Mouse (Mus musculus) kidney, postnatal 10 days (tissue): ENCODE results near the gene Zfp618.

ENCODE experiments used
- DNase-seq: peaks from one replicate; pipeline ENCODE4 v3.0.0; 2021; ENCODE audit warnings: mixed read lengths

The Zfp618 gene

DNA sequence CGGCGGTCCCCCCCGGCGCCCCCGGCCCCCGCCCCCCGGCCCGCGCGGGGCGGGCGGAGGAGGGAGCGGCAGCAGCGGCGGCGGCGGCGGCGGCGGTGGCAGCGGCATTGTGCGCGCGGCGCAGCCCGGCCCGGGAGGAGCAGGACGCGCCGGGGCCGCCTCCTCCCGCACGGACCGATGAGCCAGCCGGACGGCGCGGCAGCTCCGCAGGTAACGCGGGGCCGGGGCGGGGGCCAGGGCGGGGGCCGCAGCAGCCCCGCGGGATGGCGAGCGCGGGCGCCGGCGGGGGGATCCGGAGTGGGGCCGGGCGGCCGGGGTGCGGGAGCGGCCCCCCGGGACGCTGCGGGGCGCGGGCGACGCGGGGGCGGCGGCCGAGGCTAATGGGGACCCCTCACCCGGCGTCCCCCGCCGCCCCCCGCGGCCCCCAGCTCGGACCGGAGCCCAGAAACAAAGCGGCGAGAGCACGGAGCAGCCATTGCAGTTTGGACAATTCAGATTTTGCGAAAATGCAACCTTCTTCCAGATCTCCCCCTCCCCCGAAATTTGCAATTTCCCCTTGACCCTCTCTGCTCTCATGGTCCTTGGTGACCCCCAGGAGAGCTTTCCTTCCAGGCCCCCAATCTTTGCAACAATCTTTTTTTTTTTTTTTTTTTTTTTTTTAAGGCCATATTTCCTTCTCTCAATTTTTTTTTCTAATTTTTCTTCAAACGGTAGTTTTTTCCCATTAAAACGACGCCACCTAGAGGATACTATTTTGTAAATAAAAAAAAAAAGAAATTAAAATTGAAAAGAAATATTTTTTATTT, at the start of gene Zfp618:
Gene Zfp618, plus strand, starts transcription at position 77 of the 806 bp plus-strand sequence.
- DNase-seq = peak; percentile 65

DNA sequence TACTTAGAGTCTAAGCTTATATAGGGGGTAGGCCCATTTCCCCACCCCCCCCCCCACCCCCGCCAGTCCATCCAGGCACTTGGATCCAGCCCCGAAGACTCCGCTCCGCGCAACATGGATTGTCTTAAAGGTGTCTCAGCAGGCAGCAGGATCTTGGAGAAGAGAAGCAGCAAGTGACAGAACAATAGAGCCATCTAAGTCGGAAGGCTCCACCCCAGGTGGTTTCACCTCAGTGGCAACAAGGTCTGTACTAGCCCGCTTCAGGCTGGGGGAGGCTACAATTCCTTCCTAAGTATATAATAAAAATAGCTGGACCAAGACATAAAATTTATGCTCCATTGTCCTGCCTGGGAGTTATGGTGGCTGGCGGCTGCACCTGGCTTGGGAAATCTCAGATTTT, 48.3 kb upstream of the Zfp618 start:
- DNase-seq = no peak

DNA sequence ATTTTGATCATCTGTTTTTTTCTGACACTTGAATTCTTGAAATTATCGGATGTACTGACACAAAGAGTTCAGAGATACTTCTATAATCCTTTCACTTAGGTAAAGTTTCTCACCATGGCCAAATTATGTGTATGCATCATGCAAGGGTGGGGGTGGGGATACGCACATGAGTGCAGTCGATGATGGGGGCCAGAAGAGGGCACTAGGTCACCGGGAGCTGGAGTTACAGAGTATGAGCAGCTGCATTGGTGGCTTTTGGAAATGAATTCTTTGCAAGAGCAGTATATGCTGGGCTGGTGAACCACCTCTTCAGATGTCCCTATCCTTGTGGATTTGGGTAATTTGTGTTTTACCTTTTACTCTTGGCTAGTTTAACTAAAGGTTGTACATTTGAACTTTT, 31.6 kb upstream of the Zfp618 start:
- DNase-seq = peak; percentile 29

DNA sequence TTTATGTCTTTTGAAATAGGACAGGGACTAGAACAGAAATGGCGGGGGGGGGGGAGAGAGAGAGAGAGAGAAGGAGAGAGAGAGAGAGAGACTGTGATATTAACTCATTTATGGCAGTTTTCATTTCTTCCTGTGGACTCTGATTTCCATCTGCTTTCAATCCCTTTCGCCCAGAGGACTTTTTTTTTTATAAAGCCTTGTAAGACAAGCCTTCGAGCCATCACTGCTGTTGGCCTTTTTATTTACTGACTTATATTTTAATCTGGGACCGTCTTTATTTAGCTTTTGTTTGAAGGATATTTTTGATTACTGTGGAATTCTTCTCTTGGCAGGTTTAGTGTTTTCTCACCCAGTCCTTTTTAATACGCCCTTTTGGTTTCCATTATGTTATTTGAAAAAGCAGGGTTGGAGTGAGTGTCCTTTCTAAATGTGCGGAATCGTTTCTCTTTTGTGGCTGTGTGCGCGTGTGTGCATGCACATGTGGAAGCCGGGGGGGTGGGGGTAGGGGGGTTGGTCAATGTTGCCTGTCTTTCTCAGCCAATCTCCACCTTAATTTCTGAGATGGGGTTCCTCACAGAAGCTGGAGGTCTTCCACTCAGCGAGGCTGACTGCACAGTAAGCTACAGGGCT, 29.7 kb upstream of the Zfp618 start:
- no peak for DNase-seq

DNA sequence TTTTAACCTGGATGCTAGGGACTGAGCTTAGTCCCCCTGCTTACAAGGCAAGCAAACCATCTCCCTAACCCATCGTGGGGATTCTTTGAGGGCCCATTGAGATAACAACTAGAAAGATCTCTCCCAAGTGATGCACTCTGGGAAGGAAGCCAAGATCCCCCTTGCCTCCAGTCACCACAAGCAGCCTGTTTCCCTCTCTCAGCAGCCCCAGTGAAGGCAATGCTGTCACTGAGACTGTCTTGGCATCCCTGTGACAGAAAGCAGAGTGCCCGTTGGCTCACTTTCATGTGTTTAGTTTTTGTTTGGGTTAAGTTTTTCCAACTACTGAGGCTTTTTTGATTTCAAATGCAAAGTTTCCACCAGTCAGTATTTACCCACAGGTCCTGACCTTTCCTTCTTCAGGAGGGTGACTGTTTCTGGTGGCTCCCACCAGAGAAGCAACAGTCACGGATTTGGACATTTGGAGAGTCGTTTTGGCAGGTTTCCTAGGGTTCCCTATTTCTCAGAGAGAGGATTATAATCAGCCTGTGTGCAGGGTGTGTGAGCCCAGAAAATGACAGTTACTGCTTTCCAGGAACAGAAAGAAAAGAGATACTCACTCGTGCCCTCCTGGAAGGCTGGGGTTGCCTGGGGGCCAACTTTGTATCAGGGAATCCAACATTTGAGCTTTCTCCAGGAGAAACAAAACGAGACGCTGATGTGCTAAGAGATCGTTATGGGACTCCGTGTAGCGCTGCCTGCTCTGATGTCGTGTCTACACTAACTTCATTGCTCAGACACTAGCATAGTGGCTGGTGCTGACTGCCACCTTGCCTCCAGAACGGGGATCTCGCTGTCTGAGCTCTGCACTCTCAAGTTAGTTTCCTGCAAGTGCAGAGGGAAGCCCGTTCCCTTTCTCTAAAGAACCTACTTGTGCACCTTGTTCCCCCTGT, 23.1 kb upstream of the Zfp618 start:
- DNase-seq = peak; percentile 37

DNA sequence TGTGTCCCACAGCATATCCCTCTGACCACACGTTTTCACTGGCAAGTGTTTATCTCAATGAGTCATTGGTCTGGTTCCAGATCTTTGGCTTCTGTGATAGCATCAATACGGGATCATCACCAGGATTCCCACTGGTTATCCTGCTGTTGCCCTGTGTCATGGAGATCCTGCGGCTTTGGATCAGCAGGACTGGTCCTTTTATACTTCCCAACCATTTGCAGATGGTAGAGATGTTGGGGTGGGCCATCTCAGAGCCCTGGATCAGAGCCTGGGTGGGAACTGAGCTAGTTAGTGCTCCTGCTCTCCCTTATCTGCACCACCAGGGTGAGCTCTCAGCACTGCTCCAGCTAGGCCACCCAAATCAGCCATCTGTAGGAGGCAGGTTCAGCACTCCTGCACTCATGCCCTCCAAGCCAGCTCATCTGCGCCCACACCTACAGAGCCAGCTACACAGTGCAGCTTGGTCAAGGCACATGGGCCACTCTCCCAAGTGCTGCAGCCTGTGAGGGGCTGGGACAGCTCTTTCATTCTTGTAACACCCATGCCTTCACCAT, 21.0 kb upstream of the Zfp618 start:
- peak; percentile 62 for DNase-seq

DNA sequence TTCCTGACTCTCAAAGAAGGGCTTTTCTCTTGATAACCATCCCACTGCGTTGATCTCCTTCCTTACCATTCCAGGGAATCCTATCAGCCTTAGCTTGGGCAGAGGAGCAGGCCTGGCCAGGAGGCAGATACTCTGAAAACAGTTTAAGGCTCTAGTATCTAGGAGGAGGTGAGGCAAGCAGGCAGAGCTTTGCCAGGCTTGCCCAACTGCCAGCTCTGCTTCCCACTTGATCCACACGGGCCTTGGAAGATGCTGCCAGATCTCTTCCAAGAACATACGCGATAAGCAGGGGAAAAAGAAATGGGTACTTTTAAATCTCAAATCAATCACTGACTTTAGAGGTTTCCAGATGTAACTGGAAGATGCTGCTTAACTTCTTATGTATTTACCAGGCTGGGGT, 1.6 kb upstream of the Zfp618 start:
- DNase-seq = no peak

DNA sequence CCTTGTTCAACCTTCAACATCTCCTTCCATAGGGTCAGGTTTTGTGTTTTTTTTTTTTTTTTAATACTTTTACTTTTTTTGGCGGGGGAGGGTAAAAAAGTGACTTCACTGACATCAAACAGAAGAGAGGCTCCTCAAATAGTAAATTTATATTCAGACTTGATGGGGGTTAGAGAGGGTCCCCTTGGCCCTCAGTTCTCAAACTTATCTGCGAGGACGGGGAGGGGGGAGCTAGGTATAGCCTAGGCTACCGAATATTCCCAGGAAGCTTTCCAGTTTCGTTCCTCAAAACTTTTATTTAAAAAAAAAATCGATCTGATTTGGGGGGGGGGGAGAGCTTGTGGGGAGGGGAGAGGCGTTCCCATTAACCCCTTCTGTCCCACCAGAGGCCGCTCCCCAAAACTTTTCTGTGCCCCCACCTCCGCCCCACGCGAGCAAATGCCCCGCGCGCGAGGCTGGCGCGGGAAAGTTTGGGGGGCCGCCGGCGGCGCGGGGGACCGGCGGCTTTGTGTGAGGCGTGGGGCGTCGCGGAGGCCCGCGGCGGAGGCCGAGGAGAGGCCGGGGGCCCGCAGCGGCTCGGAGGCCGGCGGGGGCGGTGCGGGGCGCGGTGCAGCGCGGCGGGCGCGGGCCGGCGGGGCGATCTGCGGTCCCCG, 403 bp upstream of the Zfp618 start:
- peak; percentile 25 for DNase-seq

DNA sequence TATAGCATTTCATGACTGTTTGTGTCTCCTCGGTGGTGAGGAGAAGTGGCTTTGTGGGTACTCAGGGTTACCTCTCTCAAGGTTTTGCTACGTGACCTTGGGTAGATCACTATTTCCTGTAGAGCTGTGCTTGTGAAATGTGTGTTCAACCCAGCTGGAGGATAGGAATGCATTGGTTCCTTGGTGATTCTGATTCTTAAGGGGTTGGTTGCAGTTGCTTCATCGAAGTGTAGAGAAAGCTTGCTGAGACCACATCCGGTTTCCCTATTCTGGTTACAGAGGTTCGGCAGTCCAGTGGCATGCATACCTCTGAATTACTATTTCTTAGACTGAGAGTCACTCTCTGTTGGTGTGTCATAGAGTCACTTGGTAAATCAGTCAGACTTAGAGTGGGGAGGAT, 4.2 kb downstream of the Zfp618 start:
- DNase-seq = no peak

DNA sequence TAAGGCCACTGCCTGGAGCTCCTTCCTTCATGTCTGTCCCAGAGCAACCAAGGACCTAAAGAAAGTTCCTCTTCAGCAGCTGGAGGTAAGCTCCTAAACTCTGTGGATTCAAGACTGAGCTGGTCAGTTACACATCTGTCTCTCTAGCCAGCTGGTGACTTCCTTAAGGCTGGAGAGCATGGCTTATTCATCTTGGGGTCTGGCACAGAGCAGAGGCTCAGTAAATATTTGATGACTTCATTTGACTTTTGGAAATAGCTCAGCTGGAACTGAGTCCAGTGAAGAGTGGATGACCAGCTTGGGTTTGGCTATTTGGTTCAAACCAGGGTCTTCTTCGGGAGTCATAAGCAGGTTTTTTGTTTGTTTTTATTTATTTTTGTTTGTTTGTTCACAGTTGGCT, 6.6 kb downstream of the Zfp618 start:
- no peak for DNase-seq

DNA sequence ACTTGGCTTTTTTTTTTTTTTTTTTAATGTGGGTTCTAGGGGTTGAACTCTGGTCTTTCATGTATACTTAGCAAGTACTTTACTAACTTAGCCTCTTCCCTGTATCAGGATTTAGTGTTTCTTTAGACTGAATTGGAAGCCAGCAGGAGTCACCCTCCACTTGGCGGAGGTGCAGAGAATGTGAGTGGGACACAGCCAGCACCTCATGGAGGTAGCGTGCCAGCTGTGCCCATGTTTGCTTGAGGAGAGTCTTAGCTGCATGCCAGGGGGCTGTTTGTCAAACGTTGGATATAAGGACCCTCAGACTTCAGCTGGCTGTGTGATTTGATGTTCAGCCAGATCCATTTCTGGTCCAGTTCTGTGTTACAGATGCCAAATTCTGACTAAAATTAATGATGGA, 7.7 kb downstream of the Zfp618 start:
- no peak for DNase-seq

DNA sequence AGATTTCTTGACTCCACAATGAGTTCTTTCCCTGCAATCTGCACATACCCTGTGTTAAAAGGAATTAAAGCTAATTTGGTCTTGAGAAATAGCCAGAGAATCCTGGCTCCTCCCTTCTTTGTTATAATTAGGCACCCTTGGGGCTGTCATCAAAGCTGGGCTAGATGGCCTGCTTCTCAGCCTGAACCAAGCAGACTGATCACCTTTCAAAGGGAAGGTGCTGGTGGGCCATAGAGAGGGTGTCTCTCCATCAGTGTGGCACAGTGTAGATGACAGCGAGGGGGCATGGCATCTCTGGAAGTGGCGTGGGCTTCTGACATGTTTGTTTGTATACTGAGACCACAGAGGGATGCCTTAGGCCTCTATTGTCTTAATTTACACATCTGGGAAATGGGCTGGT, 9.5 kb downstream of the Zfp618 start:
- no peak for DNase-seq

DNA sequence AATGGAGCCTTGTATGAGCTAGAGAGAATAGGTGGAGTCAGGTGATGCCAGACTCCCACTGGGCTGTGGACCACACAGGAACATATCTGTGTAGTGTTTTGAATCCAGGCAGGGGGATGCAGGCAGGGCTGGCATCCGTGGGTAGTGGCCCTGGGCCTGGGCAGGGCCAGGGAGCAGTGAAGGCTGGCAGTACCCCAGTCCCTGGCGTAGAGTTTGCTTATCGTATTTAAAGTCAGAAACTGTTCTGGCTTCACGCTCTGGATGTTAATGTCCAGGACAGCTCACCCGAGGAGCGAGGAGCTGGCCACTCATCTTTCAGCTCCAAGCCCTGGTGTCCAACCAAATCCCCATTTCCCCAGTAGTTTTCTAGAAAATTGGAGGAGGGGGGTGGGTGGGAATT, 10.2 kb downstream of the Zfp618 start:
- no peak for DNase-seq

DNA sequence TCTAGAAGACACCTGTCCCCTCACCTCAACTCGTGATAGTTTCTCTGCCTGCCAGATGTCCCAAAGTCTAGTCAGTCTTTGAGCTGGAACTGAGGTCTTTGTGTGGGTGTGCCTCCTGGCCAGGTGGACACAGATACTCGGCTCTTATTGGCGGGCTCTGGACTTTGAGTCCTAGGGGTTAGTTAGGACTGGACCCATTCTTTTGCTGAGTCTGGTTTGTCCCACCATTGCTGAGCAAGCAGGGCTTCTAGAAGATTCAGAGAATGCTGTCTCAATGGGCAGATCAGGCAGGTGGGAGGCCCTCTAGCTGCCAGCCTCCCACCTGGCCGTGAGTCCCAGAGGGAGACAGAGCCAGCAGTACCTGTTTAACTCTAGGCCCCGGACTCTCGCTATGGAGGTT, 12.1 kb downstream of the Zfp618 start:
- peak; percentile 52 for DNase-seq

DNA sequence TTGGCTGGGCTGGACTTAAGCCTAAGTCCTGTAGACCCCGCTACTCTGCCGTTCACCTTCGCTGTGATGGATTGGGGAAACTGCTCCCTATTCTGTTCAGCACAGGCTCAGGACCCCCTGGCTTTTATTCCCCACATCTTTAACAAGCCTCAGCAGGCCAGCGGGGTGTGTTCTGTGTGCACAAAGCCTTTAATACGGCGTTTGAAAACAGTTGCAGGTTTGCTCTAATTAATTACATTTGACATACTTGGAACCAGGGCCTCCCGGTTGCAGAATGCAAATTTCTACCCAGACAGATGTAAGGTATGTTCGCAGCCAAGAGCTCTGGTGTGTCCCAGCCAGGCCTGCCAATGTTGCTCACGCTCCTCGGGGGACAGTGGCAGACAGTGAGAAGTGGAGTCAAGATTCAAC, 13.1 kb downstream of the Zfp618 start:
- DNase-seq = no peak

DNA sequence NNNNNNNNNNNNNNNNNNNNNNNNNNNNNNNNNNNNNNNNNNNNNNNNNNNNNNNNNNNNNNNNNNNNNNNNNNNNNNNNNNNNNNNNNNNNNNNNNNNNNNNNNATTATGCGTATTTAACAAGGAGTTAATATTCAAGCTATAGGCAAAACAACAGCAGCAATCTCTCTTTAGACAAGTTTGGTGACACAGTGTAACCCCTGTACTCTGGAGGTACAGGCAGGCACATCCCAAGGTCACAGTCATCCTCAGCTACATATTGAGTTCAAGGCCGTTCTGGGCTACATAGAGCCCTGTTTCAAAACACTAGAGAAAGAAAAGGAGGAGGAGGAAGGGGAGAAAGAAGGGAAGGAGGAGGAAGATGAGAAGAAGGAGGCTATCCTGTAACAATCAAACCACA, 16.2 kb downstream of the Zfp618 start:
- no peak for DNase-seq

DNA sequence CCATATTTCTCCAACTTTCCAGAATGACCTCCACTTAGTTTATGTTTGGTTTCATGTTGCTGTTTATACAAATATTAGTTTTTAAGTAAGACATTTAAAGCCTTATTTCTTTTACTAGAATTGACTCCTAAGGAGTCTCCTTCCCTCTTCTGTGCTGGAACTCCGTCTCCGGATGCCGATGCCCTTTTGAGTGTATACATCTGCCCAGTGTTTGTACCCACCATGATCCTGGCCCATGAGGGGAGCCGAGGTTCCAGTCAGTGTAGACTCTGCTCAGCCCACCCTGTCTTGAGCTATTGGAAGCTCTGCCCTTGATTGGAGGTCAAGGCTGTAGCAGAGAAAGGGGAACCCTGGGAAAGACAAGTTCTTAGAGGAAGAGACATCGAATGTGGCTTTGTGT, 18.2 kb downstream of the Zfp618 start:
- no peak for DNase-seq

DNA sequence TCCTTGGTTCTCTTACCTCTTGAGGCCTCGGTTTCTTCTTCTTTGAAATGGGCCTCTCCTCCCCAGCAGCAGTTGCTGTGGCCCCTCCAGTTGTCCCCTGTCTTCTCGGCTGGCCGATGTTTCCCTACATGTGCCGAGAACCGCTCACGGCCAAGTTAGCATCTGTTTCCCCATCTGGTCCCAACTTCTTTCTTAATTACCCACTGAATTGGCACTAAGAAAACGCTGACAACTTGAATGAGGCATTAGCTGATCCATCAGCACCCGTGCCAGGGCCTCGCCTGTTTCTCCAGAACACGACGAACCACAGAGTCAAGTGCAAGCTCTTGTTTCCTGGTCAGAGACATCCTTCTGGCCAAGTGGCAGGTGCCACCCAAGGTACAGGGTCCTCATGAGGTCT, 26.0 kb downstream of the Zfp618 start:
- no peak for DNase-seq

DNA sequence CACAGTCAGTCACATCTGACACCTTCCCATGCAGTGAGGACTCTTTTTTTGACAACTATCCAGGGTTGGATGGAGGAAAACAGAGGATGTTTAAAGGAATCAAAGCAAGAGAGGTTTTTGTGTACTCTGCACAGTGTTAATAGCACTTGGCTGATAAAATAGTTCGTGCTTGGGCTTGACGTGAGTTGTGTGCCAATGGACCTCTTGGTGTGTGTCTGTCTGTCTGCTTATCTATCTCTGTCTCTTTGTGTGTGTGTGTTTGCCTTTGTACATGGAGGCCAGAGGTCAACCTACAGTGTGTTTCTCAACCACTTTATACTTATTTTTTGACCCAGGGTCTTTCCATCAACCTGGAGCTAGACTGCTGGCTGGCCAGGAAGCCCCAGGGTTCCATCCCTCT, 27.8 kb downstream of the Zfp618 start:
- DNase-seq = no peak

DNA sequence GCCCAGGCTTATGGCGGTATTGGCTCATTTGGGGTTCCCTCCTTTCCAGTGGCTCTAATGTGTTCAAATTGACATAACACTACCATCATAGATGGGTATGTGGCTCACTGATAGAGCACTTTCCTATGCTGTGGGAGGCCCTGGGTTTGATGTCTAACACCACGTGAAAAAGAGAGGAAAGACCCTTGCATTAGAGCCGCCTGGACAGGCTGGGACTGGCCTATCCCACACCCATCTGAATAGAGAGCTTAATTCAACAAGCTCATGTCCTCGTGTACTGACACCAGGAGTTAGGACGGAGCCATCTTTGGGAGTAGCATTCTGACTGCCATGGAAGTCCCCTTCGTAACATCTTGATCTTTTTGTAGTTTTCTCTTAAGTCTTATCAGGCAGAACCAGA, 32.2 kb downstream of the Zfp618 start:
- no peak for DNase-seq

DNA sequence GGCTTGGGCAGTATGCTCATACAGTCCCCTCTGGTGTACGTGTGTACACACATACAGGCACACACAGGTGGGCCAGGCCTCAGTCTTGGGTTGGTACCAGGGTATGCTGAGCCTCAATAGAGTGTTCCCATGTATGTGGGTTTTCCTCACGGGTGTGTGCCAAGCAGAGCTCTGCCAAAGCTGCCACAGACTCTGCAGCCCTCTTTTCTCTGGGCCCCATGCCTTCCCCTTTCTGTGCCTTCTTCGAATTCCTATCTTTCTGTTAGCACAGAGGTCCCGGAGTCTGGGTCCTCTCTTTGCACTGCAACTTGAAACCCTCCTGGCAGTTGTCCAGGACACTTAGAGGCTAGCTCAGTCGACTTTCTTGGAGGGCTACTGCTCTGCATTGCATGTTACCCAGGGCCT, 33.1 kb downstream of the Zfp618 start:
- DNase-seq = peak; percentile 91

DNA sequence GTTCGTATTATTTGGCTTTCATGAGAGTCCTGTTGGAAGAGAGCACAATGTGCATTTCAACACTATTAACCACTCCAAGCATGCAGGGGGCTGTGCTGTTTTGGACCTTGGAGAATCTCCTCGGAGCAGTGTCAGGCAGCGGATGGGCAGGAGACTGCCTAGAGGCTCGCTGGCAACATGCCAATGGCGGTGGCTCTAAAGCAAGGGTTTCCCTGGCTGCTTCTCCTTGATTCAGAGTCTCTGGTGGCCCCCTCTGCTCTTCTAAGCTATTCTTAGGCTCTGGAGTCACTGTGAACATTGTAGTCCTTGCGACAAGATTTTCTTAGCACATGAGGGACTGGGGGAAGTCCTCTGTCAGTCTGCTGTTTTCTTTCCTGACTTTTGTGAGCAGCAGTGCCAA, 33.5 kb downstream of the Zfp618 start:
- DNase-seq = peak; percentile 85

DNA sequence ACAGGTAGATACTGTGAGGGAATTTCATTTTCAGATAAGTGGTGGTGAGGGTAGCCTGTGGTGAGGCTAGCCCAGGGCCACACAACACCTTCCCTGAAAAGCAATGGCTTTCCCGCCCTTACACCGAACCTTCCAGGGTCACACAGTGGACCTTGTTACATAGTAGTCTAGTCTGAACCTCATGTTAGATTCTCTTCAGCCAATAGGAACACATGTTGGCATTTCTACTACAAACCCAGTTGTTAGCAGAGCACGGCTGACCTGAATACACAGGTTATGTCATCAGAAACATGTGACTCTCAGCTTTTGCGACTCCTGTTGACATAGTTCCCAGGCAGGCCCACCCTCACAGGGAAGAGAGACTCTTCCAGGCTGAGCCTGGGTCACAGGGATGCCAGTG, 33.9 kb downstream of the Zfp618 start:
- DNase-seq = no peak
